ENCODE assay signal across 32 mouse cellular contexts in the genomic region with DNA sequence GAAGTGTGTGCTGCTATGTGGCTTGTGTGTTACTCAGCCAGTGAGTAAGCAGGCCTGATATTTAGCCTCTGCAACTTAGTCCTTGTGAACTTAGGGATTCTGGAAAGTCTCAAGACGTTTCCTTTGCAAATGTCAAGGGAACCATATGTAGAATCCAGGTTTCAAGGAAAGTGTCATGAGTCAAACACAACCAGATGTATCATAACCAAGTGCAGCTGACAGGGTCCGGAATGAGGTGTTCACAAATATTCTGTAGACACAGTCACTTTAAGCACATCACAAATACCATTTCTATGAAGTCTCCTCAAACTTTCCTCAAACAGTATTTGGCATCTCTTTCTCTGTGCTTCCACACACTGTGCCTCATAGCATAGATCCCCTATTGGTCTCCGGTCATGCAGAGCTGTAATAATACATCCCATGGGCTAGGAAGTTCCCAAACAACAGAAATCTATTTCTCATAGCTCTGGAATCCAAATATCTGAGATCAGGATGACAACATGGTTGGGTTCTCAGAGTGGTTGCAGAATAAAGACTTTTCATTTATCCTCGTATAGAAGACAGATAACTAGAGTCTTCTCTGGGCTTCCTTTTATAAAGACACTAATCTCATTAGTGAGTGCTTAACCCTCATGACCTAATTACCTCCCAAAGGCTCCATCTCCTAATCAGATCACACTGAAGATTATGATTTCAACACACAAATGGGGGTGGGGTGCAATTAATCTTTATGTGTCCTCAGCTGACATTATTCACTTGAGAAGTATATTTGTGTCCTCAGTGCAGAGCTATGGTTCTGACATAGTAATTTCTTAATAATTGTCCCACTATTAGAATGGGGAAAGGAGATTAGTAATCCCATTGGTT.
A peak's percentile ranks its signal among the peaks of the same experiment; 100 is the strongest.
DNase-seq lines count a peak whose midpoint lies in the region; ATAC-seq and TF ChIP-seq lines count a peak whose summit lies in the region.
"Had no signal": no experiment of that assay in that cellular context is flagged by ENCODE, and none has a peak within 500 bp of the region (broad histone marks: within the 10 kb centered on the region; RNA-seq: fewer than 3 reads in every experiment).

No protein-coding gene starts in this region.

- H3K27me3 ChIP-seq in limb, embryonic 11.5 days (ENCODE audit: control insufficient read depth, insufficient read depth, low read length) = no peaks in the 10 kb centered on the region
- no peaks in the 10 kb centered on the region for H3K27me3 ChIP-seq in limb, embryonic 10.5 days (ENCODE audit: low read depth, poor library complexity, severe bottlenecking)
- no peaks in the 10 kb centered on the region for H3K27me3 ChIP-seq in midbrain, postnatal 0 days (ENCODE audit: insufficient read depth, low read length)
- H3K27me3 ChIP-seq: forebrain, embryonic 15.5 days; heart, embryonic 13.5 days; intestine, embryonic 15.5 days; limb, embryonic 15.5 days; liver, embryonic 13.5 days; megakaryocyte, embryonic 14.5 days; midbrain, embryonic 12.5 days; stomach, embryonic 15.5 days had no signal

- H3K9ac ChIP-seq in limb, embryonic 11.5 days (ENCODE audit: low read length) = no peak overlapping the region
- H3K9ac ChIP-seq in midbrain, postnatal 0 days (replicated peaks; ENCODE audit: low read length, poor library complexity, severe bottlenecking) = no peak overlapping the region
- H3K9ac ChIP-seq: forebrain, embryonic 15.5 days; heart, embryonic 13.5 days; intestine, embryonic 15.5 days; limb, embryonic 15.5 days; liver, embryonic 13.5 days; midbrain, embryonic 12.5 days; stomach, embryonic 15.5 days had no signal

- ATAC-seq in limb, embryonic 11.5 days (ENCODE audit: insufficient number of reproducible peaks, low FRiP score, low TSS enrichment, low read depth) = peak; percentile 31; the same call in 1 of the 2 replicates
- no peak for ATAC-seq in monocyte, adult 5-6 weeks (replicated peaks; ENCODE audit: insufficient number of reproducible peaks, low FRiP score, low TSS enrichment, poor library complexity, severe bottlenecking)
- no peak for ATAC-seq in midbrain, postnatal 0 days (ENCODE audit: low FRiP score)
- ATAC-seq: activated CD4-positive, CD25-positive, alpha-beta regulatory T cell, adult 4 months; forebrain, embryonic 15.5 days; hindbrain, postnatal 0 days; intestine, embryonic 15.5 days; lung, postnatal 0 days had no signal

- H3K36me3 ChIP-seq in limb, embryonic 11.5 days (ENCODE audit: control insufficient read depth, insufficient read depth, low read length) = no peaks in the 10 kb centered on the region
- H3K36me3 ChIP-seq in limb, embryonic 10.5 days = no peaks in the 10 kb centered on the region
- no peaks in the 10 kb centered on the region for H3K36me3 ChIP-seq in midbrain, postnatal 0 days (ENCODE audit: insufficient read depth, low read length)
- H3K36me3 ChIP-seq: forebrain, embryonic 10.5 days; forebrain, embryonic 15.5 days; heart, embryonic 13.5 days; hindbrain, embryonic 10.5 days; intestine, embryonic 15.5 days; limb, embryonic 15.5 days; liver, embryonic 13.5 days; midbrain, embryonic 12.5 days; stomach, embryonic 15.5 days had no signal

- no peaks in the 10 kb centered on the region for H3K4me1 ChIP-seq in limb, embryonic 11.5 days (ENCODE audit: control insufficient read depth, insufficient read depth, low read length)
- H3K4me1 ChIP-seq in limb, embryonic 10.5 days = peaks cover 4% of the 10 kb centered on the region; the same call in 1 of the 2 replicates
- H3K4me1 ChIP-seq in embryonic fibroblast, embryonic 13.5 days (ENCODE audit: control insufficient read depth, insufficient read depth, low read length) = peaks cover 7% of the 10 kb centered on the region
- no peaks in the 10 kb centered on the region for H3K4me1 ChIP-seq in midbrain, postnatal 0 days (ENCODE audit: insufficient read depth, low read length)
- H3K4me1 ChIP-seq: forebrain, embryonic 10.5 days; forebrain, embryonic 15.5 days; heart, embryonic 13.5 days; hindbrain, embryonic 10.5 days; intestine, embryonic 15.5 days; limb, embryonic 15.5 days; liver, embryonic 13.5 days; midbrain, embryonic 12.5 days; stomach, embryonic 15.5 days had no signal

- TF ChIP-seq POLR2A in embryonic fibroblast, embryonic 13.5 days (IDR thresholded peaks at IDR 0.05; ENCODE audit: low read depth, low read length) = no peak

- no peak overlapping the region for H3K27ac ChIP-seq in limb, embryonic 11.5 days (replicated peaks; ENCODE audit: low read depth, low read length)
- no peak overlapping the region for H3K27ac ChIP-seq in limb, embryonic 10.5 days
- H3K27ac ChIP-seq in embryonic fibroblast, embryonic 13.5 days (ENCODE audit: insufficient read depth, low read length) = peak overlapping the region; percentile 54; the same call in 1 of the 2 replicates
- H3K27ac ChIP-seq in midbrain, postnatal 0 days (ENCODE audit: low read depth, low read length) = no peak overlapping the region
- H3K27ac ChIP-seq: forebrain, embryonic 10.5 days; forebrain, embryonic 15.5 days; gastrocnemius, adult 2 months; heart, embryonic 13.5 days; hindbrain, embryonic 10.5 days; hindbrain, postnatal 0 days; intestine, embryonic 15.5 days; kidney, postnatal 0 days; limb, embryonic 15.5 days; liver, embryonic 13.5 days; midbrain, embryonic 12.5 days; stomach, embryonic 15.5 days had no signal

- DNase-seq in limb, embryonic 11.5 days (ENCODE audit: low spot score) = peak; percentile 31
- no peak for DNase-seq in limb, embryonic 10.5 days (ENCODE audit: low spot score)
- DNase-seq in retina, embryonic 14.5 days (ENCODE audit: low spot score) = peak; percentile 43
- DNase-seq in midbrain, postnatal 0 days (ENCODE audit: low spot score) = no peak
- DNase-seq in spleen, postnatal 36 days (ENCODE audit: low spot score in 2 of 2) = no peak
- DNase-seq: adrenal gland, adult 2 months; adrenal gland, postnatal 36 days; cerebellum, adult 2 months; cerebellum, postnatal 14 days; gastrocnemius, adult 2 months; heart, postnatal 10 days; kidney, adult 2 months; layer of hippocampus, adult 9-11 months; liver, embryonic 13.5 days; lung, adult 18-20 months; lung, postnatal 4 days; thymus, postnatal 25 days had no signal

- H3K4me3 ChIP-seq in limb, embryonic 11.5 days (ENCODE audit: low read depth, low read length) = no peak overlapping the region
- no peak overlapping the region for H3K4me3 ChIP-seq in limb, embryonic 10.5 days
- no peak overlapping the region for H3K4me3 ChIP-seq in embryonic fibroblast, embryonic 13.5 days (ENCODE audit: insufficient read depth, low read length)
- H3K4me3 ChIP-seq in midbrain, postnatal 0 days (ENCODE audit: low read depth, low read length) = no peak overlapping the region
- H3K4me3 ChIP-seq: forebrain, embryonic 10.5 days; forebrain, embryonic 15.5 days; gastrocnemius, adult 2 months; heart, embryonic 13.5 days; hindbrain, embryonic 10.5 days; intestine, embryonic 15.5 days; limb, embryonic 15.5 days; liver, embryonic 13.5 days; megakaryocyte, embryonic 14.5 days; midbrain, embryonic 12.5 days; stomach, embryonic 15.5 days had no signal

- WGBS in limb, embryonic 11.5 days = 50% methylated on average over 4 of the region's 4 CpGs
- WGBS in limb, embryonic 10.5 days = 60% methylated on average over 4 of the region's 4 CpGs
- 67% methylated on average over 4 of the region's 4 CpGs for WGBS in midbrain, postnatal 0 days

- no peak for TF ChIP-seq CTCF in embryonic fibroblast, embryonic 13.5 days (IDR thresholded peaks at IDR 0.05; ENCODE audit: borderline replicate concordance, insufficient read depth, low read length)
- no peak for TF ChIP-seq CTCF in midbrain, postnatal 0 days (IDR thresholded peaks at IDR 0.05)

- H3K9me3 ChIP-seq in limb, embryonic 11.5 days (ENCODE audit: control insufficient read depth, low read length) = no peaks in the 10 kb centered on the region
- no peaks in the 10 kb centered on the region for H3K9me3 ChIP-seq in limb, embryonic 10.5 days (replicated peaks)
- H3K9me3 ChIP-seq in midbrain, postnatal 0 days (ENCODE audit: low read length) = 0 out of 2 replicates have a peak, but pooled peaks cover 4% of the 10 kb centered on the region
- H3K9me3 ChIP-seq: forebrain, embryonic 10.5 days; forebrain, embryonic 15.5 days; intestine, embryonic 15.5 days; limb, embryonic 15.5 days; liver, embryonic 13.5 days; midbrain, embryonic 12.5 days; stomach, embryonic 15.5 days had no signal

- H3K4me2 ChIP-seq in limb, embryonic 11.5 days (ENCODE audit: low read depth, severe bottlenecking) = no peak overlapping the region
- H3K4me2 ChIP-seq in midbrain, postnatal 0 days (ENCODE audit: low read depth, low read length, poor library complexity, severe bottlenecking) = no peak overlapping the region
- H3K4me2 ChIP-seq: forebrain, embryonic 15.5 days; heart, embryonic 13.5 days; intestine, embryonic 15.5 days; limb, embryonic 15.5 days; liver, embryonic 13.5 days; midbrain, embryonic 12.5 days; stomach, embryonic 15.5 days had no signal

Comparison
In these comparisons a context has a peak if more than half of its experiments do, and no peak if none do; other contexts are left out.
1. DNase-seq: peak in limb, embryonic 11.5 days (single experiment) and retina, embryonic 14.5 days (single experiment); none in limb, embryonic 10.5 days (single experiment), midbrain, postnatal 0 days (single experiment) and spleen, postnatal 36 days (0 of 2).